Mouse (Mus musculus) gastrocnemius, postnatal 36 days (tissue): ENCODE measurements around the gene Allc. TPM values are rescaled to one million over a fixed set of nuclear protein-coding genes. Genes with fewer than 3 reads are reported as not detected.

Experiments
- DNase-seq, 2 experiments: peaks; one replicate each; pipeline ENCODE4 v3.0.0; 2022
- intact Hi-C: fragments of 180-260 bp; cut with DNase I; formaldehyde crosslinking; loops from one replicate; pipeline ENCODE4 v1.15.1; 2025
- long read RNA-seq, 2 experiments: library from polyadenylated mRNA; stranded (forward); transcript quantifications; one replicate each; pipeline ENCODE4 v2.0.0; 2021
- total RNA-seq, 2 experiments: library from RNA; stranded (reverse); gene quantifications; 2 replicates each; pipeline ENCODE4 v1.2.3; 2021

Gene Allc
- total RNA-seq, result not detected
- long read RNA-seq, experiment 1, result 0 reads
- long read RNA-seq, experiment 2, result 0 reads

GRCm38 (mm10) chr12:28582423-28582822 lies at the start of gene Allc:
Gene Allc, minus strand, starts transcription at chr12:28582523.
- no peak for DNase-seq
- intact Hi-C loops, result loop anchor here (10.0 kb wide), 1 partner anchor 582 kb away; no protein-coding TSS in a partner anchor

GRCm38 (mm10) chr12:28628436-28628835 lies 46.1 kb upstream of the Allc start:
- DNase-seq, result no peak
- intact Hi-C loops, result no loop called here

- intact Hi-C loops, result no loop called here
These were observed 44.8 kb upstream of the Allc start for GRCm38 (mm10) chr12:28627092-28627491.

GRCm38 (mm10) chr12:28625407-28625806 lies 43.1 kb upstream of the Allc start:
- DNase-seq, result no peak
- intact Hi-C loops, result no loop called here

More at GRCm38 (mm10) chr12:28627092-28627491, 44.8 kb upstream of the Allc start:
- DNase-seq, result no peak

- intact Hi-C loops, result no loop called here
- no peak for DNase-seq
These were observed 41.9 kb upstream of the Allc start for GRCm38 (mm10) chr12:28624251-28624650.

GRCm38 (mm10) chr12:28623195-28623594 lies 40.9 kb upstream of the Allc start, which contains the start of gene Colec11:
Gene Colec11, minus strand, starts transcription at chr12:28623377.
- intact Hi-C loops, result no loop called here
- DNase-seq, result no peak

- intact Hi-C loops, result no loop called here
- no peak for DNase-seq
These were observed 40.3 kb upstream of the Allc start for GRCm38 (mm10) chr12:28622641-28623040.

GRCm38 (mm10) chr12:28622167-28622532 lies 39.8 kb upstream of the Allc start:
- DNase-seq, result no peak
- intact Hi-C loops, result no loop called here

- no peak for DNase-seq
- intact Hi-C loops, result no loop called here
These were observed 39.3 kb upstream of the Allc start for GRCm38 (mm10) chr12:28621451-28622166.

GRCm38 (mm10) chr12:28617297-28617696 lies 35.0 kb upstream of the Allc start:
- intact Hi-C loops, result no loop called here

GRCm38 (mm10) chr12:28614401-28614800 lies 32.1 kb upstream of the Allc start:
- DNase-seq, result no peak
- intact Hi-C loops, result no loop called here

More at GRCm38 (mm10) chr12:28617297-28617696, 35.0 kb upstream of the Allc start:
- DNase-seq, result no peak

- DNase-seq, result no peak
- intact Hi-C loops, result no loop called here
These were observed 30.1 kb upstream of the Allc start for GRCm38 (mm10) chr12:28612391-28612790.

- intact Hi-C loops, result no loop called here
- DNase-seq, result no peak
These were observed 25.4 kb upstream of the Allc start for GRCm38 (mm10) chr12:28607546-28608305.

GRCm38 (mm10) chr12:28603494-28603893 lies 21.2 kb upstream of the Allc start:
- DNase-seq, result no peak
- intact Hi-C loops, result no loop called here

GRCm38 (mm10) chr12:28602259-28602658 lies 19.9 kb upstream of the Allc start:
- no peak for DNase-seq

GRCm38 (mm10) chr12:28598526-28598991 lies 16.2 kb upstream of the Allc start:
- no peak for DNase-seq
- intact Hi-C loops, result no loop called here

More at GRCm38 (mm10) chr12:28602259-28602658, 19.9 kb upstream of the Allc start:
- intact Hi-C loops, result no loop called here

GRCm38 (mm10) chr12:28598110-28598509 lies 15.8 kb upstream of the Allc start:
- intact Hi-C loops, result no loop called here
- no peak for DNase-seq

- intact Hi-C loops, result no loop called here
- no peak for DNase-seq
These were observed 15.4 kb upstream of the Allc start for GRCm38 (mm10) chr12:28597699-28598098.

GRCm38 (mm10) chr12:28596851-28597250 lies 14.5 kb upstream of the Allc start:
- no peak for DNase-seq
- intact Hi-C loops, result no loop called here

- intact Hi-C loops, result no loop called here
- DNase-seq, result no peak
These were observed 8.1 kb upstream of the Allc start for GRCm38 (mm10) chr12:28590428-28590827.

GRCm38 (mm10) chr12:28589090-28589868 lies 7.0 kb upstream of the Allc start:
- DNase-seq, result peak; percentile 61 to 66
- intact Hi-C loops, result loop anchor here (10.0 kb wide), 1 partner anchor 576 kb away; no protein-coding TSS in a partner anchor
